Mouse (Mus musculus) cerebellum, adult 8-10 months (tissue): ENCODE results near the gene Wdpcp.
A peak's percentile ranks its signal among the peaks of the same experiment; 100 is the strongest.

Experiments used
- DNase-seq: peaks from one replicate; pipeline ENCODE4 v3.0.0; 2022

Gene Wdpcp

DNA sequence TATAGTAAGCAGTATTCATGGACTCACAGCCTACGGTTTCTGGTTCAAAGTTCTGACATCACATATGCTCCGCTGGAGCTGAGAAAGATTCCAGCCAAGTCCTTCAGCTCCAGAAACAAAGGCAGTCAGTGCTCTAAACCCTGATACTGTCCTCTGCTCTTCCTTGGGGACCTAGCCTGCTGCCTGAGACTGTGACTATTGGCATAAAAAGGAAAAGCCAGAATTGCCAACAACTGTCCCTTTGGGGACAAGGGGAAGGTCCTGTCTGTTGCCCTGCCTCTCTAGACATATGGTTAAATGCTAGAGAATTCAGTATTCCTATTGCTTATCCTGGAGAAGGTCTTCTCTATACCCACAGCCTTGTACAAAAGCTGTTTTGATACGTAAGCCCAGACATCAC, 252.9 kb downstream of the Wdpcp start:
- no peak for DNase-seq

DNA sequence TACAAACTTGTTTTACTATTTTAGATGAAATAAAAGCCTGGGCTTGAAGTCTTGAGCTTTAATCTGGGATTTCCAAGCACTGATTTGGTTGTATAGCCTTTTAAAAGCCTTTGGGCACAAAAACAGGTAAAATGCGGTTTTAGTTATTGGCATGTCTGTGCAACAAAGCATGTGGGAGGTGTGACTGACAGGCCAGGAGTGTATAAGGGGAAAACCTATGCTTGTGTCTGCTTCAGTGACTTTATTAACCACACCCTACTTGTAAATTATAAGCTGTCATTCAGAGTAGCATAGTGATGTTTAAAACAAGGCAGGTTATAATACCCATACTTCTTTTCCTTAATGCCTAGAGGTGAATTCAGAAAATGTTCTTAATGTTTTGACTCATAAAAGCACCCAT, 254.5 kb downstream of the Wdpcp start:
- no peak for DNase-seq

DNA sequence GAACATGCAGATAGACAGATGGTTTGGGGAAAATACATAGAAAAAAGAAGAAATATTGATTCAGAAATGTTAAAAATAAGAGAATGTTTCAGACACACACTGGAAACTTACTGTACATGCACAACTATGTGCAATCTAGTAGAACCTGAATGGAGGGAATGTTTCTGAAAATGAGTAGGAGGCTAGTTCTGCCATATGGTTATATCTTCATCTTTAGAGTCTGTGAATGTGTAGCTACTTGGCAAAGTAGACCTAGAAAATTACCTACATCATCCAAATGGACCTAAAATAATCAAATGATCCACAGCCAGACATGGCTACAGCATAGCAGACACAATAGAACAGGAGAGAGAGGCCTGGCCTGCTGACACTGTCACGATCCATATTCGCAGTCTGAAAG, 275.0 kb downstream of the Wdpcp start:
- no peak for DNase-seq

DNA sequence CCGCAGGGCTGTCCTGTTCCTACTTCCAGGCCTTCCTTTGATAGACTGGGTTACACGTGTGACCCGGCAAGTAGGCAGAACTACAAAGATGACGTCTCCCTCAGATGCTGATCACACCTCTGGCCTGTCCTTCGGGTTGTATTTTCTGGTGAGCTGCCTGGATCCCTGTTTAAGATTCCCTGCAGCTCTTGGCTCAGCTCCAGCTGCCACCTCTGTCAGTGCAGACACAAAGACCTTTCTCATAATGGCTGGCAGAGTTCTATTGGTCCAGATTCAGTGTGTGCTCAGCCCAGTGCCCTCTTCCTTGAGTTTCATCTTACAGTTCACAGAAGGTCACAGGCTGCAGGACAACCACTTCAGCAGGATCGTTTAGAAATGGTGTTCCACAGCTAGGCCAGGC, 292.0 kb downstream of the Wdpcp start:
- no peak for DNase-seq

DNA sequence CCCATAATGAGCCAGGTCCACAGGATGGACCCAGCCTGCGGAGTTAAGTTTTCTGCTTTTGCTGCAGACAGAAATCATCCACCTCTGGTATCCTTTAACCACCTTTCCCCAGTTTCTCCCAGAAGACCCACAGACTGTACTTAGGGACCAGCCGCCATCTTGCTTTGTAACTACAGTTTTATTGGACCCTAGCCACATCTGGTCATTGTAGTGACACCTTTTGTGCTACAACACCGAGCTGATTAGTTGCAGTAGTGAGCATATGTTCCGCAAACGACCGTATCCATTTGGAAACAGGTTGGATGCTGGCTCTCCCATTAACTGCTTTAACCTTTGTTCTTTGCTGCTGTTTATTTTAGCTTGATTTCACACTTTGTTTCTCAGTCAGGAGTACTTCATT, 292.5 kb downstream of the Wdpcp start:
- no peak for DNase-seq

DNA sequence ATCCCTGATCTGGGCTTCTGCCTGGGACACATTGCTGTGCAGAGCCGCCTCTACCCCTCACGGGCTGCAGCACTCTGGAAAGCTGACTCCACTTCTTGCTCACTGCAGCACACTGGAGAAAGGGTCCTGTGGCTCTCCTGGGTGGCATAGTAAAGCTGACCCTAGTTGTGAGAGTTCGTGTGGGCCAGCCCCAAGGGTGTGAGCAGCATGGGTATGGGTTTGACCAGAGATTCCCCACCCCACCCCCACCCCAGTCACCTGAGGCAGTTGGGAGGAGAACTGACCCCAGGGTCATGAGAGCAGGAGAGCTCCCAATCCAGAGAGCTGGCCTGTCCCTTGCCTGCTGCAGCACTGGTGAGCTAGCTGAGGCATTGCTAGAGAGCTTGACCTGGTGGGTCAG, 296.6 kb downstream of the Wdpcp start:
- no peak for DNase-seq

DNA sequence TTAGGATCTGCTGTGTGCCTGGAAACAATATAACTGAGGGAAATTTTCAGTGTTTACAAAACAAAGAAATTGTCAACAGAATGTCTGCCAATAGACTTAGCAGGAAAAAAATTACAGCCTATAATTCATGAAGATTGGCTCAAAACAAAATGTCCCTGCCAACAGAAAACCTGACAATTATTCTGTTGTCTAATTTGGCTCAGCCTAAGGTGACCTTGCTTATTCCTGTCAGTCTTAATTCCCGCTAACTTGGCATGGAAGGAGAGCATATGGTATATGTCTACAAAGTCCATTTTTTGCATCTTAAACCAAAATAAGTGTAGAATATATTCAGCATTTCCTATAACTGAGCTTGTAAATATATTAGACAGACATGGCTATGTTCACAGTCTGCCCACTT, 298.8 kb downstream of the Wdpcp start:
- DNase-seq, result no peak

DNA sequence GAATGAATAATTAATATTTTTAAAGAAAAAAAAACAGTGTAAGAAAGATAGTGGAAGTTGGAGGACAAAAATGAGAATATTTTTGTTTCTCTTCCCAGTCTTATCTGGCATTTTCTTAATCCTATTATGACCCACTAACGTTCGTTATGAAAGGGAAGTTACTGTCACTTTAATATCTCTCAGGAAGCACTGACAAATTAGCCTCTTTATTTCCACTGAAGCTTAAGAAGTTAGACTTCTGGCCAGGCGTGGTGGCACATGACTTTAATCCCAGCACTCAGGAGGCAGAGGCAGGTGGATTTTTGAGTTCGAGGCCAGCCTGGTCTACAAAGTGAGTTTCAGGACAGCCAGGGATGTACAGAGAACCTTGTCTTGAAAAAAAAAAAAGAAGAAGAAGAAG, 299.7 kb downstream of the Wdpcp start:
- no peak for DNase-seq

DNA sequence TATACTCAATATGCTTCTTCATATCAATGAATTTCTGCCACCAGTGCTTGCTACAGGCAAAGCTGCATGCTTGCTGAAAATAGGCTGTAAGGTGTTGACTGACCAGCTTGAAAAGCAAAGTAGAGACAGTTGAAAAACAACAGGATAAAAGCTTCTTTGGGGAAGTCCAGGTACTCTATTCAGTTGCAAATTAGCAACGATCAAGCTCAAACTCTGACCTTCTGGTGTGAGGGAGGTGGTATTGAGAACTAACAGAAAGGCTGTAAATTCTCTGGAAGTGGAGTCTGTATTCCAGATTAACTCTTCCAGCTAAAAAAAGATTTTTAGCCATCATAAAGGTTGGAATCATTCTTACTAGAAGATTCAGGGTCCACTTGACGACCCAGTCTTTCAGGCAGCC, 303.0 kb downstream of the Wdpcp start:
- DNase-seq, result no peak

DNA sequence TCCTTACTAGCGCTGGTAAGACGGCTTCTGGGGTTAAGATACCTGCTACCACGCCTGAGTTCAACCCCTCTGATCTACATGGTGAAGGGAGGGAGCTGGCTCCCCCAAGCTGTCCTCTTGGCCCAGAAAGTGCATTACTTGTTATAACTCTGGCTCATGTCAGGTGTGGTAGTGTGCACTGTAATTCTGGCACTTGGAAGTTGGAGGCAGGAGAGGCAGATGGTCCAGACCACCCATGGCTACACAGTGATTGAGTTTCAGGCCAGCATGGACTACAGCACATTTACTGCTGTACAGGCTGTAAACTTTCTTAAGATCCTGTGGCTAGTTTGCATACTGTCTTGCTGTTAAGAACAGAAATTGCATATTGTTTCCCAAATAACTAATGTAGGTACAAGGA, 322.7 kb downstream of the Wdpcp start:
- peak; percentile 5 for DNase-seq

DNA sequence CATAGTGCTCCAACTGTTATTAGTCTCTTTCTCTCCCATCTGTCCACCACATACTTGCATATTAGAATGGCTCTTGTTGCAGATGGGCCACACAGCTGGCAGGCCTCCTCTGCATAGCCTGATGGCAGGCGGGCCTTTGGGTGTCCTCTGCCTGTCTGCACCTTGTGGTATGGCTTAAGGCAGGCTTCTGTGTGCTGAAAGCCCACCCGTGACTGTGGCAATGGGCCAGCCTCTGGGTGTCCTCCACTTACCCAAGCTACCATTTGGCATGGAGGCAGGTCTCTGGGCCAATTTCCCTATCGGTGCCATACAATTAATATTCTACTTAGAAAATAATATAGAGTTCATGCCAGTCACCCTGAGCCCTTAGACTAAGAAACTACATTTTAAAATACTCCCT, 350.5 kb downstream of the Wdpcp start:
- no peak for DNase-seq
